Mouse (Mus musculus): ENCODE measurements around the gene Gm9803.

DNA sequence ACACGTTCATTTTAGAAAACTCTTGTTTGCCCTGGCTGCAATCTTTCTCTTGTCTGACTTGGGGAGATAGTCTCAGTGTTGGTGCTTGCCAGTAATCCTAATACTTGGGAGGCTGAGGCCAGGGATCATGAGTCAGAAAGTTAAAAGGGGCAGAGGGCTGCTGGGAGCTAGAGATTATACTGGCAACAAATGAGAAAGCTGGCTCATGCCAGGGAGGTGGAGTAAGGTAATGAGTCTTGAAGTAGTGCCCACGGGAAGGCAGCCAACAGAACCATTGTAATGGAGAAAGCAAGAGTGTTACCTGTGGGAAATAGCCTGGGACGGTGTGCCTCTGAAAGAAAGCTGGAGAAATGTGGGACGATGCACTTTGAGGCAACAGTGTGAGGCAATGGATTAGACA, 6.0 kb upstream of the Gm9803 start:
- TF ChIP-seq CTCF (IDR thresholded peaks at IDR 0.05; ENCODE audit: low read depth), result no peak
- TF ChIP-seq EP300 (IDR thresholded peaks at IDR 0.05; ENCODE audit: low read depth), result no peak
